Mouse (Mus musculus) hindbrain, postnatal 0 days (tissue): ENCODE measurements at regions not wholly inside any gene's neighbourhood (a gene's known extent, or its start where the extent isn't known, plus 50 kb on each side); places are given as distances from the start of the nearest gene placed in this dataset.

Experiments
- ATAC-seq: fragments of 200-750 bp; cut with Nextera tagmentation; 2 replicates; pipeline ENCODE4 v1.8.0; 2017; ENCODE audit warnings: mild to moderate bottlenecking, moderate TSS enrichment, moderate library complexity
- DNase-seq: peaks from one replicate; pipeline ENCODE4 v3.0.0-alpha.2; 2015; ENCODE audit warnings: low spot score
- H3K27ac ChIP-seq: fragments of 300-500 bp; sonication (generic); 2 replicates; pipeline ENCODE4 v1.5.1; 2014; ENCODE audit warnings: mild to moderate bottlenecking
- H3K27me3 ChIP-seq: fragments of 300-500 bp; sonication (generic); 2 replicates; pipeline ENCODE4 v1.6.1; 2014; ENCODE audit warnings: low read length, mixed read lengths; ENCODE audit not compliant: insufficient read depth
- H3K36me3 ChIP-seq: fragments of 300-500 bp; sonication (generic); 2 replicates; pipeline ENCODE4 v1.6.1; 2014; ENCODE audit warnings: low read length, mixed read lengths; ENCODE audit not compliant: insufficient read depth
- H3K4me1 ChIP-seq: fragments of 300-500 bp; sonication (generic); 2 replicates; pipeline ENCODE4 v1.6.1; 2014; ENCODE audit warnings: antibody characterized with exemption, low read length, mixed read lengths; ENCODE audit not compliant: insufficient read depth
- H3K4me2 ChIP-seq: fragments of 300-500 bp; sonication (generic); 2 replicates; pipeline ENCODE4 v1.6.1; 2014; ENCODE audit warnings: low read depth, mild to moderate bottlenecking, low read length, moderate library complexity, mixed read lengths
- H3K4me3 ChIP-seq: fragments of 300-500 bp; sonication (generic); 2 replicates; pipeline ENCODE4 v1.5.1; 2014; ENCODE audit warnings: low read length
- H3K9ac ChIP-seq: fragments of 300-500 bp; sonication (generic); replicated peaks from 2 replicates; pipeline ENCODE4 v1.6.1; 2014; ENCODE audit warnings: mild to moderate bottlenecking, low read length, moderate library complexity, mixed read lengths
- H3K9me3 ChIP-seq: fragments of 300-500 bp; sonication (generic); 2 replicates; pipeline ENCODE4 v1.6.1; 2016; ENCODE audit warnings: low read length, mixed read lengths
- CTCF ChIP-seq: IDR thresholded peaks from 2 replicates; pipeline ENCODE4 v1.5.1; 2016; ENCODE audit warnings: antibody characterized with exemption, control low read depth, low read depth
- WGBS: fragments of 180-500 bp; shearing (Covaris S2); extraction: QIAGEN DNeasy Blood & Tissue Kit; methylation state at CpG from one replicate; pipeline ENCODE4 v1.1.7; 2014; 5-methylcytosine and 5-hydroxymethylcytosine counted together

GRCm38 (mm10) chr8:87078260-87078659, 193.2 kb upstream of the N4bp1 start:
- no peaks in the 10 kb centered on the region for H3K36me3 ChIP-seq
- no peak overlapping the region for H3K4me2 ChIP-seq
- H3K4me1 ChIP-seq: no peaks in the 10 kb centered on the region
- ATAC-seq (no peak), DNase-seq (peak; percentile 44)
- H3K9ac ChIP-seq: no peak overlapping the region
- no peaks in the 10 kb centered on the region for H3K9me3 ChIP-seq
- no peak for TF ChIP-seq CTCF
- WGBS: 60% methylated on average over 6 of the region's 6 CpGs
- no peak overlapping the region for H3K27ac ChIP-seq
- H3K4me3 ChIP-seq: no peak overlapping the region
- no peaks in the 10 kb centered on the region for H3K27me3 ChIP-seq

GRCm38 (mm10) chr8:87075921-87076320, 190.9 kb upstream of the N4bp1 start:
- H3K9me3 ChIP-seq: no peaks in the 10 kb centered on the region
- no peak overlapping the region for H3K4me2 ChIP-seq
- 77% methylated on average over 4 of the region's 4 CpGs for WGBS
- TF ChIP-seq CTCF: no peak
- no peaks in the 10 kb centered on the region for H3K36me3 ChIP-seq
- no peak overlapping the region for H3K27ac ChIP-seq
- no peak overlapping the region for H3K4me3 ChIP-seq
- no peak overlapping the region for H3K9ac ChIP-seq
- H3K4me1 ChIP-seq: no peaks in the 10 kb centered on the region
- no peak for ATAC-seq
- DNase-seq: no peak
- H3K27me3 ChIP-seq: no peaks in the 10 kb centered on the region

- Histone ChIP-seq H3K36me3 (no peaks in the 10 kb centered on the region), H3K27me3 (no peaks in the 10 kb centered on the region), H3K9ac (no peak overlapping the region), H3K4me3 (no peak overlapping the region), H3K4me1 (no peaks in the 10 kb centered on the region), H3K9me3 (no peaks in the 10 kb centered on the region), H3K4me2 (no peak overlapping the region), H3K27ac (no peak overlapping the region)
- no peak for TF ChIP-seq CTCF
- ATAC-seq: no peak
- no peak for DNase-seq
Measured at GRCm38 (mm10) chr8:87071224-87071623, 186.2 kb upstream of the N4bp1 start.

- no peaks in the 10 kb centered on the region for H3K36me3 ChIP-seq
- no peaks in the 10 kb centered on the region for H3K4me1 ChIP-seq
- no peak overlapping the region for H3K4me3 ChIP-seq
- TF ChIP-seq CTCF: no peak
- no peaks in the 10 kb centered on the region for H3K27me3 ChIP-seq
- no peak for ATAC-seq
- DNase-seq: no peak
- H3K27ac ChIP-seq: no peak overlapping the region
- H3K9ac ChIP-seq: no peak overlapping the region
- H3K4me2 ChIP-seq: no peak overlapping the region
- no peaks in the 10 kb centered on the region for H3K9me3 ChIP-seq
Measured at GRCm38 (mm10) chr8:87067106-87067505, 182.0 kb upstream of the N4bp1 start.

GRCm38 (mm10) chr8:87064768-87065167, 179.7 kb upstream of the N4bp1 start:
- no peak overlapping the region for H3K4me2 ChIP-seq
- no peaks in the 10 kb centered on the region for H3K9me3 ChIP-seq
- ATAC-seq (no peak), DNase-seq (no peak)
- no peak overlapping the region for H3K9ac ChIP-seq
- H3K27ac ChIP-seq: peak overlapping the region; percentile 32; the same call in 1 of the 2 replicates
- no peaks in the 10 kb centered on the region for H3K36me3 ChIP-seq
- H3K4me1 ChIP-seq: no peaks in the 10 kb centered on the region
- 67% methylated on average over 9 of the region's 9 CpGs for WGBS
- no peak for TF ChIP-seq CTCF
- H3K4me3 ChIP-seq: no peak overlapping the region
- H3K27me3 ChIP-seq: no peaks in the 10 kb centered on the region

- Histone ChIP-seq H3K36me3 (no peaks in the 10 kb centered on the region), H3K4me2 (no peak overlapping the region), H3K27me3 (no peaks in the 10 kb centered on the region), H3K4me3 (no peak overlapping the region), H3K27ac (peak overlapping the region; percentile 32; the same call in 1 of the 2 replicates), H3K9ac (no peak overlapping the region), H3K9me3 (no peaks in the 10 kb centered on the region), H3K4me1 (no peaks in the 10 kb centered on the region)
- ATAC-seq: peak; percentile 63; the same call in 1 of the 2 replicates
- no peak for TF ChIP-seq CTCF
- peak; percentile 72 for DNase-seq
- WGBS: 33% methylated on average over 12 of the region's 12 CpGs
Measured at GRCm38 (mm10) chr8:87064250-87064747, 179.2 kb upstream of the N4bp1 start.

GRCm38 (mm10) chr8:87063588-87063987, 178.5 kb upstream of the N4bp1 start:
- Histone ChIP-seq H3K4me3 (no peak overlapping the region), H3K4me1 (no peaks in the 10 kb centered on the region), H3K27me3 (no peaks in the 10 kb centered on the region), H3K9ac (no peak overlapping the region), H3K36me3 (no peaks in the 10 kb centered on the region), H3K9me3 (no peaks in the 10 kb centered on the region), H3K27ac (no peak overlapping the region), H3K4me2 (no peak overlapping the region)
- no peak for DNase-seq
- 73% methylated on average over 4 of the region's 4 CpGs for WGBS
- no peak for ATAC-seq
- TF ChIP-seq CTCF: no peak
